Mouse (Mus musculus) left cerebral cortex, adult 9 months (tissue): ENCODE results near the gene Nkain4.

Experiments
- DNase-seq, 2 experiments: peaks; one replicate each; pipeline ENCODE4 v3.0.0; 2022; ENCODE audit warnings: low spot score in 2 of 2

Gene Nkain4

GRCm38 (mm10) chr2:180952731-180953171 lies 1.7 kb downstream of the Nkain4 start:
- peak in 1 of 2 experiments; percentile 20 for DNase-seq

- no peak for DNase-seq
These were observed 4.6 kb downstream of the Nkain4 start for GRCm38 (mm10) chr2:180949947-180950346.

GRCm38 (mm10) chr2:180941869-180942268 lies 12.6 kb downstream of the Nkain4 start:
- DNase-seq: no peak

- no peak for DNase-seq
These were observed 14.3 kb downstream of the Nkain4 start for GRCm38 (mm10) chr2:180940187-180940586.

- DNase-seq: no peak
These were observed 22.1 kb downstream of the Nkain4 start for GRCm38 (mm10) chr2:180932418-180932817.

- DNase-seq: no peak
These were observed 25.8 kb downstream of the Nkain4 start, which contains the start of gene Birc7 for GRCm38 (mm10) chr2:180928723-180929122. TSS of gene Birc7 (plus strand) at chr2:180929023.

- DNase-seq: peak in 1 of 2 experiments; percentile 79
These were observed 29.3 kb downstream of the Nkain4 start for GRCm38 (mm10) chr2:180925176-180925575.

GRCm38 (mm10) chr2:180922739-180923138 lies 31.8 kb downstream of the Nkain4 start:
- no peak for DNase-seq

GRCm38 (mm10) chr2:180920810-180921400 lies 33.6 kb downstream of the Nkain4 start, which contains the start of gene Ythdf1:
TSS of gene Ythdf1 (minus strand) at chr2:180920949.
- peak; percentile 90 to 94 for DNase-seq

- no peak for DNase-seq
These were observed 34.3 kb downstream of the Nkain4 start for GRCm38 (mm10) chr2:180919913-180920809.

- DNase-seq: no peak
These were observed 38.5 kb downstream of the Nkain4 start for GRCm38 (mm10) chr2:180915886-180916433.

GRCm38 (mm10) chr2:180910928-180911327 lies 43.6 kb downstream of the Nkain4 start:
- DNase-seq: no peak

GRCm38 (mm10) chr2:180905556-180906221 lies 48.8 kb downstream of the Nkain4 start:
- DNase-seq: no peak

GRCm38 (mm10) chr2:180904435-180905208 lies 49.9 kb downstream of the Nkain4 start:
- peak in 1 of 2 experiments; percentile 35 for DNase-seq

GRCm38 (mm10) chr2:180902086-180902485 lies 52.4 kb downstream of the Nkain4 start:
- DNase-seq: peak in 1 of 2 experiments; percentile 47

- DNase-seq: peak in 1 of 2 experiments; percentile 32
These were observed 56.6 kb downstream of the Nkain4 start for GRCm38 (mm10) chr2:180897857-180898256.

GRCm38 (mm10) chr2:180896819-180897625 lies 57.5 kb downstream of the Nkain4 start:
- DNase-seq: peak in 1 of 2 experiments; percentile 60

GRCm38 (mm10) chr2:180895837-180896525 lies 58.5 kb downstream of the Nkain4 start:
- peak in 1 of 2 experiments; percentile 44 for DNase-seq

- DNase-seq: peak in 1 of 2 experiments; percentile 37
These were observed 59.2 kb downstream of the Nkain4 start for GRCm38 (mm10) chr2:180895321-180895720.
